Mouse (Mus musculus) adrenal gland, adult 10 weeks (tissue): ENCODE data around the gene Sox21. TPM values are rescaled to one million over a fixed set of nuclear protein-coding genes. Genes with fewer than 3 reads are reported as not detected.

ENCODE experiments used
- polyA plus RNA-seq: library from polyadenylated mRNA; stranded (reverse); fragments of 350-450 nt; fragmentation: Illumina TruSeq; extraction: RNeasy Lipid Tissue Mini Kit (QIAGEN cat#74804); gene quantifications from one replicate; pipeline ENCODE4 v1.2.3, GENCODE M21; 2014; ENCODE audit warnings: low read depth, low replicate concordance

The Sox21 gene
- polyA plus RNA-seq, result not detected

DNA sequence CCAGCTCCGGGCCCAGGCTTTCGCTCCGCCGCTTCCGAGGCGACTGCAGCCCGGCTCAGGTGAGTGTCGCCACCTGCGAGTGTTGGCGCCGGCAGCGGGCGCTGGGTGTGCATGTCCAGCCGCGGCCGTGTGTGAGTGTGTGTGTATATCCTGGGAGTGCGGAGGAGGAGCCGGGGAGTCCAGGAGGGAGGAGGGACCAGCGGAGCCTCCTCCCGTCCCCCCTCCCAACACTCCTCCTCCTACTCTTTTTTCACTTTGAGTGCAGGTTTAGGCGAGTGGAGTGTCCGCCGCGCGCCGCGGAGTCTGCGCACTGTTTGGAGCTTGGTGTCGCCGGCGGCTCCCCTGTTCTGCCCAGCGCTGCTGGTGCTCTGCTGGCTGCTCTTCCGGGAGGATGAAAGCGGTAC lies at the start of gene Sox21:
Sox21 (minus strand) TSS at position 145 of the 404 bp plus-strand sequence.

GRCm38 (mm10) chr14:118266660-118267059 lies 29.8 kb upstream of the Sox21 start, which contains the start of gene Gm9376:
Gm9376 (plus strand) TSS chr14:118266960.

Other genes with a start within 250 kb of the Sox21 start
- not detected for gene Dct, start 184.8 kb downstream of the Sox21 start, polyA plus RNA-seq
- 32.1 TPM for gene Tgds, start 104.3 kb downstream of the Sox21 start, polyA plus RNA-seq
- 4.2 TPM for gene Gpr180, start 99.9 kb downstream of the Sox21 start, polyA plus RNA-seq
- not detected for gene Gm9376, start 29.9 kb upstream of the Sox21 start, polyA plus RNA-seq